Mouse (Mus musculus) MEL (cell line): ENCODE measurements at regions not wholly inside any gene's neighbourhood (a gene's known extent, or its start where the extent isn't known, plus 50 kb on each side); places are given as distances from the start of the nearest gene placed in this dataset.

Source experiments
- DNase-seq: peaks from one replicate; pipeline ENCODE4 v3.0.0; 2011; ENCODE audit warnings: low read depth, low spot score
- H3K27ac ChIP-seq: 2 replicates; pipeline ENCODE4 v1.5.1; 2012; ENCODE audit warnings: low read depth, mild to moderate bottlenecking, control low read depth, low read length, moderate library complexity; ENCODE audit not compliant: control insufficient read depth
- H3K27me3 ChIP-seq, 2 experiments: fragments of 150-350 bp in 1 of 2; sonication (generic) in 1 of 2; 2 replicates each; pipeline ENCODE4 v1.6.1; 2012; ENCODE audit warnings: low read length in 2 of 2, mild to moderate bottlenecking in 2 of 2, improper control_type of control experiment in 1 of 2, moderate library complexity in 1 of 2; ENCODE audit not compliant: insufficient read depth in 2 of 2, control insufficient read depth in 1 of 2
- H3K36me3 ChIP-seq, 2 experiments: 2 replicates each; pipeline ENCODE4 v1.6.1; 2012 to 2014; ENCODE audit warnings: low read length in 2 of 2, improper control_type of control experiment in 1 of 2, inconsistent platforms in 1 of 2, mild to moderate bottlenecking in 1 of 2; ENCODE audit not compliant: insufficient read depth in 2 of 2, control insufficient read depth in 1 of 2
- H3K4me1 ChIP-seq, 2 experiments: fragments of 150-350 bp in 1 of 2; sonication (generic) in 1 of 2; 2 replicates each; pipeline ENCODE4 v1.6.1; 2012; ENCODE audit warnings: low read length in 2 of 2, improper control_type of control experiment in 1 of 2, mild to moderate bottlenecking in 1 of 2; ENCODE audit not compliant: insufficient read depth in 2 of 2, control insufficient read depth in 1 of 2
- H3K4me3 ChIP-seq, 2 experiments: fragments of 150-350 bp in 1 of 2; sonication (generic) in 1 of 2; 2 replicates each; pipeline ENCODE4 v1.5.1; 2012; ENCODE audit warnings: low read depth in 2 of 2, low read length in 2 of 2, mild to moderate bottlenecking in 2 of 2, moderate library complexity in 2 of 2, control low read depth in 1 of 2, improper control_type of control experiment in 1 of 2; ENCODE audit not compliant: control insufficient read depth in 1 of 2, insufficient read depth in 1 of 2
- H3K79me2 ChIP-seq: 2 replicates; pipeline ENCODE4 v1.6.1; 2012; ENCODE audit warnings: mild to moderate bottlenecking, low read length, moderate library complexity; ENCODE audit not compliant: control insufficient read depth, poor library complexity, insufficient read depth
- H3K9ac ChIP-seq: 2 replicates; pipeline ENCODE4 v1.6.1; 2012; ENCODE audit warnings: low read depth, mild to moderate bottlenecking, control low read depth, low read length, moderate library complexity; ENCODE audit not compliant: control insufficient read depth, poor library complexity, severe bottlenecking
- H3K9me3 ChIP-seq: fragments of 150-350 bp; sonication (generic); replicated peaks from 2 replicates; pipeline ENCODE4 v1.6.1; 2012; ENCODE audit warnings: mild to moderate bottlenecking, low read length, improper control_type of control experiment, moderate library complexity; ENCODE audit not compliant: insufficient read depth
- BHLHE40 ChIP-seq: IDR thresholded peaks from 2 replicates; pipeline ENCODE4 v1.6.1; 2012; ENCODE audit warnings: low read depth, mild to moderate bottlenecking, inconsistent platforms, low read length, improper control_type of control experiment, borderline replicate concordance
- CHD1 ChIP-seq: IDR thresholded peaks from 2 replicates; pipeline ENCODE4 v1.6.1; 2012; ENCODE audit warnings: low read depth, mild to moderate bottlenecking, inconsistent platforms, low read length, improper control_type of control experiment
- CTCF ChIP-seq, 3 experiments: IDR thresholded peaks in 2 of 3; conservative IDR thresholded peaks in 1 of 3; 2 replicates each; pipeline ENCODE4 v1.5.1; 2011 to 2012; ENCODE audit warnings: low read length in 3 of 3, low read depth in 2 of 3, mild to moderate bottlenecking in 2 of 3, improper control_type of control experiment in 1 of 3, inconsistent platforms in 1 of 3, mixed read lengths in 1 of 3, moderate library complexity in 1 of 3; ENCODE audit not compliant: control insufficient read depth in 1 of 3, insufficient read depth in 1 of 3, poor library complexity in 1 of 3, severe bottlenecking in 1 of 3
- ELF1 ChIP-seq: IDR thresholded peaks from 2 replicates; pipeline ENCODE4 v1.6.1; 2014; ENCODE audit warnings: low read depth, mild to moderate bottlenecking, inconsistent platforms, low read length, improper control_type of control experiment, moderate library complexity
- ETS1 ChIP-seq: IDR thresholded peaks from 2 replicates; pipeline ENCODE4 v1.6.1; 2012; ENCODE audit warnings: low read depth, mild to moderate bottlenecking, inconsistent platforms, low read length, improper control_type of control experiment, moderate library complexity
- GABPA ChIP-seq: IDR thresholded peaks from 2 replicates; pipeline ENCODE4 v1.6.1; 2012; ENCODE audit warnings: low read depth, mild to moderate bottlenecking, inconsistent platforms, low read length, improper control_type of control experiment, moderate library complexity
- GATA1 ChIP-seq: IDR thresholded peaks from 2 replicates; pipeline ENCODE4 v1.6.1; 2011; ENCODE audit warnings: low read depth, low read length, improper control_type of control experiment
- JUND ChIP-seq: IDR thresholded peaks from 2 replicates; pipeline ENCODE4 v1.6.1; 2011; ENCODE audit warnings: low read depth, mild to moderate bottlenecking, improper control_type of control experiment, low read length
- MAFK ChIP-seq: IDR thresholded peaks from 2 replicates; pipeline ENCODE4 v1.6.1; 2011; ENCODE audit warnings: low read depth, mild to moderate bottlenecking, low read length, improper control_type of control experiment, borderline replicate concordance
- MAZ ChIP-seq: IDR thresholded peaks from 2 replicates; pipeline ENCODE4 v1.6.1; 2012; ENCODE audit warnings: low read depth, mild to moderate bottlenecking, inconsistent platforms, low read length, improper control_type of control experiment
- NELFE ChIP-seq: IDR thresholded peaks from 2 replicates; pipeline ENCODE4 v1.6.1; 2011; ENCODE audit warnings: low read depth, low read length, improper control_type of control experiment
- NRF1 ChIP-seq: IDR thresholded peaks from 2 replicates; pipeline ENCODE4 v1.6.1; 2014; ENCODE audit warnings: low read depth, mild to moderate bottlenecking, inconsistent platforms, low read length, improper control_type of control experiment, moderate library complexity; ENCODE audit not compliant: poor library complexity, insufficient read depth, severe bottlenecking
- POLR2AphosphoS2 ChIP-seq: IDR thresholded peaks from 2 replicates; pipeline ENCODE4 v1.6.1; 2011; ENCODE audit warnings: low read length, improper control_type of control experiment
- RAD21 ChIP-seq: IDR thresholded peaks from 2 replicates; pipeline ENCODE4 v1.6.1; 2011; ENCODE audit warnings: mild to moderate bottlenecking, low read depth, low read length, improper control_type of control experiment
- SMC3 ChIP-seq: IDR thresholded peaks from 2 replicates; pipeline ENCODE4 v1.6.1; 2011; ENCODE audit warnings: low read depth, low read length, improper control_type of control experiment
- TCF12 ChIP-seq: IDR thresholded peaks from 2 replicates; pipeline ENCODE4 v1.6.1; 2014; ENCODE audit warnings: low read depth, mild to moderate bottlenecking, inconsistent platforms, low read length, improper control_type of control experiment, moderate library complexity
- USF2 ChIP-seq, 2 experiments: IDR thresholded peaks; 2 replicates each; pipeline ENCODE4 v1.6.1; 2011 to 2012; ENCODE audit warnings: improper control_type of control experiment in 2 of 2, low read length in 2 of 2, borderline replicate concordance in 1 of 2, inconsistent platforms in 1 of 2, low read depth in 1 of 2, mild to moderate bottlenecking in 1 of 2; ENCODE audit not compliant: insufficient read depth in 1 of 2
- ZC3H11A ChIP-seq: IDR thresholded peaks from 2 replicates; pipeline ENCODE4 v1.6.1; 2012; ENCODE audit warnings: low read depth, mild to moderate bottlenecking, inconsistent platforms, low read length, improper control_type of control experiment

DNA sequence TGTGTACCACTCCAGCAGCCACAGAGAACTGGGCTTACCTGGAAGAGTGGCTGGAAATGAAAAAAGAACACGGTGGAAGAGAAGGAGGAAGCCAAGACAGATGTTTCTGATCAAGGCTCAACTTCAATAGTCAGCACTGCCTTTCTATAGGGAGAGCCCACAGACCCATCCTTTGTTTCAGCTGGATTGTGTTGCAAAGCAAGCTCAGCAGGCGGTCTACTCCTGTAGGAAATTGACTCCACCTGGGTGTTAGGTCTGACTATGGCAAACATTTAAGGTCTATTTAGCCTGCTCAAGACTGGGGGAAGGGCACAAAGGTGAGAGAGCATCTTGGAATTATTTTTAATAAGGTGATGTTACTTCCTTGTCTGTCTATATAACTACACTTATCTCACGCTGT is 266.9 kb upstream of the Rnf219 start:
- H3K27me3 ChIP-seq, result no peaks in the 10 kb centered on the region

DNA sequence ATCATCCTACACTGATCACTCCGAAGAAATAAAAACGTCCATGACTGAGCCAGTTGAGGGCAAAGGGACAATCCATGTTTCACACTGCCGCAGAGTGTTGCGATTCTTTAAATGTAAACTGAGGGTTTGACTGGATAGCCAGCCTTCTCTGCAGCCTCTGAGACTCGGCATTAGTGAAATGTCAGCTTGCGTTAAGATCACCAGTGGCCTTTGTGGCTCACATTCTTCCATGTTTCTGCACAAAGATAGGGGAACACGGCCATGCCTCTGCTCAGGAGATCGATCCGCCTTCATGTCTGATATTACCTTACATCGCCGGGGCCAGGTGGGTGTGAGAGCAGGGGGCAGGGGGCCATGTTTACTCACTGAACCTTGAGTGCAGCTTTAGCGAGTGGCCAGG is 262.6 kb upstream of the Rnf219 start:
- TF ChIP-seq RAD21 (no peak), BHLHE40 (no peak), ELF1 (no peak), JUND (no peak)
- DNase-seq, result no peak
- Histone ChIP-seq H3K79me2 (no peaks in the 10 kb centered on the region), H3K27me3 (no peaks in the 10 kb centered on the region), H3K4me1 (no peaks in the 10 kb centered on the region), H3K9ac (no peak overlapping the region), H3K9me3 (no peaks in the 10 kb centered on the region), H3K4me3 (no peak overlapping the region), H3K27ac (no peak overlapping the region), H3K36me3 (no peaks in the 10 kb centered on the region)

More for the DNA sequence above, 266.9 kb upstream of the Rnf219 start:
- Histone ChIP-seq H3K4me3 (no peak overlapping the region), H3K9ac (no peak overlapping the region), H3K27ac (no peak overlapping the region), H3K9me3 (no peaks in the 10 kb centered on the region), H3K36me3 (no peaks in the 10 kb centered on the region), H3K79me2 (no peaks in the 10 kb centered on the region), H3K4me1 (no peaks in the 10 kb centered on the region)
- TF ChIP-seq NRF1, result no peak
- no peak for TF ChIP-seq SMC3
- DNase-seq, result no peak

DNA sequence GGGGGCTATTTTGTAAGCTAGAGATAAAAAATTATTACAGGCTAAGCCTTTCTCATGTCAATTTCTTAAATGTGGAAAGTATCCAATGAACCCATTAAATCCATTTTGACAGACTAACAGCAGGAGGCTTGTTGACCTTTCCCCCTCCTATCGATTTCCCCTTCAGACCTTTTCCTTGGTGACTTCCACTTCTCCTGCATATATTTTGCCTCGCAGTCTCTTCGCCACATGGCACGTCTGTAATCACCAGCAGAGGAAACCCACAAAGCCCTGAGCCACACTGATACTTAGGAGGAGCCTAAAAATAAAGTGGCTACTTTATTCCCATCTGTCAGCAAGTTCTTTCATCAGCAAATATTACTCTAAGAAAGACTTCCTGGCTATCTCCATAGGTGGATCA is 247.5 kb upstream of the Rnf219 start:
- Histone ChIP-seq H3K27me3 (no peaks in the 10 kb centered on the region), H3K9me3 (no peaks in the 10 kb centered on the region), H3K4me1 (no peaks in the 10 kb centered on the region), H3K79me2 (no peaks in the 10 kb centered on the region), H3K27ac (no peak overlapping the region), H3K9ac (no peak overlapping the region), H3K4me3 (no peak overlapping the region), H3K36me3 (no peaks in the 10 kb centered on the region)
- DNase-seq, result no peak
- TF ChIP-seq RAD21 (no peak), GATA1 (no peak), TCF12 (no peak), CTCF (IDR thresholded peaks at IDR 0.05 in 2 of 3, conservative IDR thresholded peaks at IDR 0.05 in 1 of 3; ENCODE audit: control insufficient read depth in 1 of 3, insufficient read depth in 1 of 3, low read depth in 2 of 3, low read length in 3 of 3, poor library complexity in 1 of 3, severe bottlenecking in 1 of 3) (no peak), MAZ (no peak), USF2 (IDR thresholded peaks at IDR 0.05; ENCODE audit: borderline replicate concordance in 1 of 2, insufficient read depth in 1 of 2, low read depth in 1 of 2, low read length in 2 of 2) (no peak), SMC3 (no peak), POLR2AphosphoS2 (no peak), ZC3H11A (no peak), MAFK (no peak), ETS1 (no peak), CHD1 (no peak), GABPA (no peak), NELFE (no peak)
